Mouse (Mus musculus): ENCODE results near the gene Hspa1b. TPM values are rescaled to one million over a fixed set of nuclear protein-coding genes. Genes with fewer than 3 reads are reported as not detected.
A peak's percentile ranks its signal among the peaks of the same experiment; 100 is the strongest.
"Not testable (repeated sequence)": the region's sequence is repeated elsewhere in the genome, so short reads cannot be mapped to it uniquely, and the experiment has no call there.

Hspa1b gene
- polyA plus RNA-seq (2011; ENCODE audit: insufficient read depth, insufficient read length, low replicate concordance, missing spikeins): 1.3 and 5.5 TPM in 2 replicates

DNA sequence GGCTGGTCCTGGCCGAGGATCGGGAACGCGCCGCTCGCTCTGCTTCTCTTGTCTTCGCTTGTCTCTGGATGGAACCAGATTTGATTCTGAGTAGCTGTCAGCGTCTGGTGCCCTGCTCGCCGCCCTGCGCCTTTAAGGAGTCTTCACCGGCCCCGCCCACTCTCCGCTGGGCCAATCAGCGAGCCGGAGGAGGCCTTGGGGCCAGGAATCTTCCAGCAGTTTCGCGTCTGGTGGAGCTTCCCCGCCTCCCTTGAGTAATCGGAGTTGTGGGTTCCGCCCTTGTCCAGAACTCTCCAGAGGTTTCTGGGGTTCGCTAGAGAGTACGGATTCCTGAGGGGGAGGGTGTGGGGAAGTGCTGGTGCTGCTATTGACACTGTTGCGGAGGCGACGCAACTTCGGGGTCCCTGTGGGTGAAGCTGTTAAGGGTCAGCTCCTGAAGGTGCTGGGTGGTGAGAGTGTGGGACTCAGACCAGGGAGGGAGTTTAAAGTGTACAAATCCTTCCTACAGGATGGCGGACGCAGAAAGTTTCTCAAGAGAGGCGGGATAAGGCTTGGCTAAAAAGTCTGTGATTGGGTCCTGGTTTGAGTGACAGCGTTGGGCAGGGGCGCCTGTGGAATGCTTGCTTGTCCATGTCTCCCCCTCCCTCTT, at the start of gene Hspa1b:
TSS of gene Hspa1b (minus strand) at position 109 of the 649 bp plus-strand sequence.
- peak; percentile 54; the same call in 1 of the 2 replicates for TF ChIP-seq POLR2A (IDR thresholded peaks at IDR 0.05; ENCODE audit: borderline replicate concordance, control insufficient read depth, low read depth, low read length)
- under 1% methylated on average over 30 of the region's 32 CpGs for WGBS
- peak within 1 kb of the TSS; percentile 77 for H3K4me3 ChIP-seq (replicated peaks; ENCODE audit: control insufficient read depth, low read depth, low read length)
- H3K4me1 ChIP-seq (ENCODE audit: control insufficient read depth, insufficient read depth, low read length): not testable (repeated sequence)
- peak within 1 kb of the TSS; percentile 77 for H3K27ac ChIP-seq (ENCODE audit: control insufficient read depth, insufficient read depth, low read depth, low read length, poor library complexity)

DNA sequence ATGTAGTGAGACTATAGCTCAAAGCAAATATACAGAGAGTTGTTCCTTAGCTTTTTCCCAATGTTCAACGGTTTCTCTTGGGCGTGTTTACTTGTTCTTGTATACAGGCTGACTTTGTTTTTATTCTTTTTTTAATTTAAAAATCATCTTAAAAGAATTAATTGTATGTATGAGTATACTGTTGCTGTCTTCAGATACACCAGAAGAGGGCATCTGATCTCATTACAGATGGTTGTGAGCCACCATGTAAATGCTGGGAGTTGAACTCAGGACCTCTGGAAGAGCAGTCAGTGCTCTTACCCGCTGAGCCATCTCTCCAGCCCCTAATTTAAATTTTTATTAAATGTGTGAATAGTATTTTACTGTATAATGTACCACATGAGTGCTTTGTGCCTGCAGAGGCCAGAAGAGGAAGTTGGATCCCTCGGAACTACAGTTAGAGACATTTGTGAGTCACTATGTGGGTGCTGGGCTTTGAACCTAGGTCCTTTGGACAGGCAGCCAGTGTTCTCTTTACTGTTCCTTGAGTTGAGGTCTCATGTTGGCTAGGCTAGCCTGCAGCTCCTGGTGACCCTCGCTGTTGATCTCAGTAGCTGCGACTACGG, 48.5 kb upstream of the Hspa1b start:
- peaks cover 5% of the 10 kb centered on the region; the same call in 1 of the 2 replicates for H3K4me1 ChIP-seq (ENCODE audit: control insufficient read depth, insufficient read depth, low read length)
- WGBS: 85% methylated on average over 7 of the region's 7 CpGs
- no peak overlapping the region for H3K4me3 ChIP-seq (replicated peaks; ENCODE audit: control insufficient read depth, low read depth, low read length)
- no peak overlapping the region for H3K27ac ChIP-seq (ENCODE audit: control insufficient read depth, insufficient read depth, low read depth, low read length, poor library complexity)
- no peak for TF ChIP-seq POLR2A (IDR thresholded peaks at IDR 0.05; ENCODE audit: borderline replicate concordance, control insufficient read depth, low read depth, low read length)

DNA sequence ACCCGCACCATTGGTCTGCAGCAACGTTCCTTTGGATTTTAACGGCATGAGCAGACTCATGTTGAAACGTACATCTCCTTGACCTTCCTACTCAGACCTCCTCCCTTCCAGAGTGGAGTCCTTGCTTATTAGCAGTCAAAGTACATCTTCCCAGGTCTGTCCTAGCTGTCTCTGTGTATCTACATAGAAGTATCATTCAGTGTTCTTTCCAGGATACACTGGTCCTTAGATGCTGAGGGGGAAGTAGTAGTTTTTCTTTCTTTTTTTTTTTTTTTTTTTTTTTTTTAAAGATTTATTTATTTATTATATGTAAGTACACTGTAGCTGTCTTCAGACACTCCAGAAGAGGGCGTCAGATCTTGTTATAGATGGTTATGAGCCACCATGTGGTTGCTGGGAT, 46.9 kb upstream of the Hspa1b start:
- H3K4me3 ChIP-seq (replicated peaks; ENCODE audit: control insufficient read depth, low read depth, low read length); H3K4me1 ChIP-seq (ENCODE audit: control insufficient read depth, insufficient read depth, low read length); H3K27ac ChIP-seq (ENCODE audit: control insufficient read depth, insufficient read depth, low read depth, low read length, poor library complexity): not testable (repeated sequence)
- WGBS: 93% methylated on average over 4 of the region's 5 CpGs

DNA sequence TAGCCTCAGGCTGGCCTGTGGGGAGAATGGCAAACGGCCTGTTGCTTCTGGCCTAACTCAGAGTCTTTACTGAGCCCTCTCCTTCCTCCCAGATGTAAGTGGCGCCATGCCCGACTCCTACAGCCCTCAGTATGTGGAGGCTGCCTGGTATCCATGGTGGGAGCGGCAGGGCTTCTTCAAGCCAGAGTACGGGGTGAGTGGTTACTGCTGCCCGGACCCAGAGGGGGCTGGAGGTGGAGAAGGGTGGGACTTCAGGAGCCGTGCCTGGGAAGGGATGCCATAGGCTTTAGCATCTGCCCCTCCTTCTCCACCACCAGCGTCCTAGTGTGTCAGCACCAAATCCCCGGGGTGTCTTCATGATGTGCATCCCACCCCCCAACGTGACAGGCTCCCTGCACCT, 46.1 kb upstream of the Hspa1b start:
- 88% methylated on average over 10 of the region's 10 CpGs for WGBS
- Histone ChIP-seq H3K4me3 (replicated peaks; ENCODE audit: control insufficient read depth, low read depth, low read length) (no peak overlapping the region), H3K27ac (ENCODE audit: control insufficient read depth, insufficient read depth, low read depth, low read length, poor library complexity) (no peak overlapping the region), H3K4me1 (ENCODE audit: control insufficient read depth, insufficient read depth, low read length) (peaks cover 5% of the 10 kb centered on the region; the same call in 1 of the 2 replicates)
- TF ChIP-seq POLR2A (IDR thresholded peaks at IDR 0.05; ENCODE audit: borderline replicate concordance, control insufficient read depth, low read depth, low read length) (no peak), CTCF (IDR thresholded peaks at IDR 0.05; ENCODE audit: control insufficient read depth, insufficient read depth, low read length) (no peak)

DNA sequence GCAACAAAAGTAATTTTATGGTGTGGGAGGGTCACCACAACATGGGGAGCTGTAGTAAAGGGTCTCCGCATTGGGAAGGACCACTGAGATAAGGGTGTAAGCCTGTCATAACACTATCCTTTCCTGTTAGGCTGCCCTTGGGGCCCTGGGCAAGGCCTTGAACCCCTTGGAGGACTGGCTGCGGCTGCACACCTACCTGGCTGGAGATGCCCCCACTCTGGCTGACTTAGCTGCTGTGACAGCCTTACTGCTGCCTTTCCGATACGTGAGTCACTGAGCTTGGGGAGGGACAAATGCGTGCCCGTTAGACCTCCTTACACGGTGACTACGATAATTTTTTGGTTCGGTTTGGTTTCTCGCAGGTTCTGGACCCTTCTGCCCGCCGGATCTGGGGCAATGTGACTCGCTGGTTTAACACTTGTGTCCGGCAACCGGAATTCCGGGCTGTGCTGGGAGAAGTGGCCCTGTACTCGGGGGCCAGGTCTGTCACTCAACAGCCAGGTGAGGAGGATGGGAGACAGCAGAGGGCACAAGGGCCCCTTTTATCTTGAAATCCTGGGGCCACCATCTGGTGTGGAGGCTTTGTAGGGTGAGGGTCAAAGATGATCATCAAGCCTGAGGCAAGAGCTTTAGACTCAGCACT, 45.2 kb upstream of the Hspa1b start:
- 94% methylated on average over 17 of the region's 17 CpGs for WGBS
- Histone ChIP-seq H3K27ac (ENCODE audit: control insufficient read depth, insufficient read depth, low read depth, low read length, poor library complexity) (no peak overlapping the region), H3K4me1 (ENCODE audit: control insufficient read depth, insufficient read depth, low read length) (peaks cover 5% of the 10 kb centered on the region; the same call in 1 of the 2 replicates), H3K4me3 (replicated peaks; ENCODE audit: control insufficient read depth, low read depth, low read length) (no peak overlapping the region)
- no peak for TF ChIP-seq POLR2A (IDR thresholded peaks at IDR 0.05; ENCODE audit: borderline replicate concordance, control insufficient read depth, low read depth, low read length)
- TF ChIP-seq CTCF (IDR thresholded peaks at IDR 0.05; ENCODE audit: control insufficient read depth, insufficient read depth, low read length): no peak

DNA sequence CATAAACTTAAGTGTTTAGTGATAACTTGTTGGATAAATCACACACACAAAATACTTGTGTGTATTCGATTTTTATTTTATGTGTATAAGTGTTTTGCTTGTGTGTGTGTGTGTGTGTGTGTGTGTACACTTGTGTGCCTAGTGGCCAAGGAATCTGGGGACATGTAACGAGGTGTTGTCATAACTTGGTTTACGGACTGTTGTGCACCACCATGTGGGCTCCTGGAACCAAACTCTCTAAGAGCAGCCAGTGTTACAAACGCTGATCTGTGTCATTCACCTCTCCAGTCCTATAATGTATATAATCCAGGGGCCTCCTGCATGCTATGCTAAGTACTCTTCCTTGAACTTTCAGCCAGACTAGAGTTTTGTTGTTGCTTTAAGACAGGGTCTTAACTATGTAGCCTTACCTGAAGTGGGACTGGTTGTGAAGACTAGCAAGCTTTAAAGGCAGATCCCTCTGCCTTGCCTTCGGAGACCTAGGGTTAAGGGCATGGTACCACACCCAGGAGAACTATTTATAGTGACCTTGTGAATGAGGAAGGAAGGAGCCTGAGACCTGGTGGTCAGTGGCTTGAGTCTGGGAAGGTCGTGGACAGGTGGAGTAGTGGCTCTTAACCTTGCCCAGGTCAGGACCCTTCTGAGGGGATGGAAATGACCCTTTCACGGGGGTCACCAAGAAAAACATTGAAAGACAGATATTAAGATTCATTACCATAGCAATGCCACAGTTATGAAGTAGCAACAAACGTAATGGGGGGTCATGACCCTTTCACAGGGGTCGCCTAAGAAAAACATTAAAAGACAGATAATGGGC, 44.2 kb upstream of the Hspa1b start:
- peaks cover 5% of the 10 kb centered on the region; the same call in 1 of the 2 replicates for H3K4me1 ChIP-seq (ENCODE audit: control insufficient read depth, insufficient read depth, low read length)
- no peak for TF ChIP-seq CTCF (IDR thresholded peaks at IDR 0.05; ENCODE audit: control insufficient read depth, insufficient read depth, low read length)
- no peak for TF ChIP-seq POLR2A (IDR thresholded peaks at IDR 0.05; ENCODE audit: borderline replicate concordance, control insufficient read depth, low read depth, low read length)
- WGBS: 29% methylated on average over 9 of the region's 9 CpGs
- H3K4me3 ChIP-seq (replicated peaks; ENCODE audit: control insufficient read depth, low read depth, low read length): peak overlapping the region; percentile 44
- peak overlapping the region; percentile 31; the same call in 1 of the 2 replicates for H3K27ac ChIP-seq (ENCODE audit: control insufficient read depth, insufficient read depth, low read depth, low read length, poor library complexity)

DNA sequence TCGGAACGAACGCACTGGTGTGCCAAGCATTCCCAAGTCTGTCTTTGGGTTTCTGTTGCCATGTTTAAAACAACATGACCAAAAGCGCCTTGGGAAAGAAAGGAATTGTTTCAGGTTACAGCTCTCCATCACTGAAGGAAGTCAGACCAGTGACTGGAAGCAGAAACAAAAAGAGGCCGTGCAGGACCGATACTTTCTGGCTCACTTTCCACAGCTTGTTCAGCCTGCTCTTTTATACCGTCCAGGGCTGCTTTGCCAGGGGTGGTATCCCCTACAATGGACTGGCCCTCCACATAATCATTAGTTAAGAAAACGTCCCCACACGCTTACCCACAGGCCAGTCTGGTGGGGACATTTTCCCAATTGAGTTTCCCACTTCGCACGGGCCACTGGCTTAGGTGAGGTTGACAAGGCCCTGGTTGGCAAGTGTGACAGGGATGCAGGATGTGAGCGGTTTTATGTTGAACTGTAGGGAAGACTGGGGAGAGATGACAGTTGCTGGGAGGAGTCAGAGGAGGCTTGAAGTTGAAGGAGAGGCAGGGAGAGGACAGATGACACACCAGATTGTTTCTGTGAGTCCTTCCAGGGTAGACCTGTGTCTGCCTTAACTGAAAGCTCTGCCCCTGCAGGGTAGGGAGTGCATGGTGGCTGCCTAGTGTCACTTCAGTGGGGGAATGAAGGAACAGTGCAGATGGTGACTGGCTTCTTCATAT, 43.3 kb upstream of the Hspa1b start:
- Histone ChIP-seq H3K4me3 (replicated peaks; ENCODE audit: control insufficient read depth, low read depth, low read length) (peak overlapping the region; percentile 92), H3K27ac (ENCODE audit: control insufficient read depth, insufficient read depth, low read depth, low read length, poor library complexity) (peak overlapping the region; percentile 100), H3K4me1 (ENCODE audit: control insufficient read depth, insufficient read depth, low read length) (peaks cover 5% of the 10 kb centered on the region; the same call in 1 of the 2 replicates)
- TF ChIP-seq CTCF (IDR thresholded peaks at IDR 0.05; ENCODE audit: control insufficient read depth, insufficient read depth, low read length) (no peak), POLR2A (IDR thresholded peaks at IDR 0.05; ENCODE audit: borderline replicate concordance, control insufficient read depth, low read depth, low read length) (0 out of 2 replicates have a peak, but pooled peaks have one; percentile 41)
- WGBS: under 1% methylated on average over 12 of the region's 12 CpGs
